Mouse (Mus musculus) layer of hippocampus, postnatal 25 days (tissue): ENCODE results near the gene F830045P16Rik. TPM values are rescaled to one million over a fixed set of nuclear protein-coding genes. Genes with fewer than 3 reads are reported as not detected.

Experiments
- DNase-seq, 2 experiments: peaks; one replicate each; pipeline ENCODE4 v3.0.0; 2022; ENCODE audit warnings: mixed read lengths in 2 of 2, low spot score in 1 of 2; ENCODE audit errors: extremely low spot score in 1 of 2
- total RNA-seq, 2 experiments: library from RNA; stranded (reverse); gene quantifications; 2 replicates each; pipeline ENCODE4 v1.2.3; 2021

The F830045P16Rik gene
- total RNA-seq = under 1 TPM in 1 of 2 experiments, not detected in 1; 0.44 TPM

GRCm38 (mm10) chr2:129536377-129536776 lies at the start of gene F830045P16Rik:
TSS of gene F830045P16Rik (minus strand) at chr2:129536602.
- no peak for DNase-seq

GRCm38 (mm10) chr2:129585904-129586514 lies 49.6 kb upstream of the F830045P16Rik start:
- DNase-seq = no peak

DNA sequence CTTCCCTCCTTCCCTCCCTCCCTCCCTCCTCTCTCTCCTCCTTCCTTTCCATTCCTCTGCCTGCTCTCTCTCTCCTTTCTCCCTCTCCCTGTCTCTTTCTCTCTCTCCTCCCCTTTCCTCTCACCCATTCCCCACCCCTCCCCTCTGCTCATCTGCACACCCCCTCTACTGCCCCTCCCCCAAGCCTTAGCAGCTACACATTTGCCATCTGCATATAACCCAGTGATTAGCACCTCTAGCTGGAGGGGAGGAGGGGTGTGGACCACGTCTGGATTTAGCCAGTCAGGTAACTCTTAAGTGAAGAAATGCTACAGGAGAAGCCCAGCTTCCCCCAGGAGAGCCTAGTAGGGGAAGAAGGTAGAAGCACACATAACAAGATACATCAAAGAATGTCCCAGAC lies 48.5 kb upstream of the F830045P16Rik start:
- DNase-seq = no peak

DNA sequence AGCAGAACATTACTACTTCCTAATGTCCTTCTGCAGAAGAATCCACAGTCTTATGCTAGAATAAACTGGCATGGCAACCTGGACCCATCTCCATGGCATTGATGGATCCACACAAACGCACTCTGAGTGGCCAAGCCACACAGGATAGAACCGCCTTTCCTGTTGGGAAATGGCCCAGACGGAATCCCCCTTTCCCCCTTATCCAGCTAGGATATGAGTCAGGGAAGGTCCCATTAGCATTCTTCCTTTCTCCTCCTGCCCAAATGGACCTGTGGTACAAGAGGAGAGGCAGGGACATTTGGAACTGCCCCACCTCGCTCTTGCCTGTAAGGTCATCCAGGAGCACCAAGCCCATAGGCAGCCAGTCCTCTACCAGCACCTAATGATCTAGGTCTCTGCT lies 45.9 kb upstream of the F830045P16Rik start:
- no peak for DNase-seq

GRCm38 (mm10) chr2:129581826-129582225 lies 45.4 kb upstream of the F830045P16Rik start:
- DNase-seq = no peak

GRCm38 (mm10) chr2:129580656-129581055 lies 44.3 kb upstream of the F830045P16Rik start:
- peak in 1 of 2 experiments; percentile 55 for DNase-seq

DNA sequence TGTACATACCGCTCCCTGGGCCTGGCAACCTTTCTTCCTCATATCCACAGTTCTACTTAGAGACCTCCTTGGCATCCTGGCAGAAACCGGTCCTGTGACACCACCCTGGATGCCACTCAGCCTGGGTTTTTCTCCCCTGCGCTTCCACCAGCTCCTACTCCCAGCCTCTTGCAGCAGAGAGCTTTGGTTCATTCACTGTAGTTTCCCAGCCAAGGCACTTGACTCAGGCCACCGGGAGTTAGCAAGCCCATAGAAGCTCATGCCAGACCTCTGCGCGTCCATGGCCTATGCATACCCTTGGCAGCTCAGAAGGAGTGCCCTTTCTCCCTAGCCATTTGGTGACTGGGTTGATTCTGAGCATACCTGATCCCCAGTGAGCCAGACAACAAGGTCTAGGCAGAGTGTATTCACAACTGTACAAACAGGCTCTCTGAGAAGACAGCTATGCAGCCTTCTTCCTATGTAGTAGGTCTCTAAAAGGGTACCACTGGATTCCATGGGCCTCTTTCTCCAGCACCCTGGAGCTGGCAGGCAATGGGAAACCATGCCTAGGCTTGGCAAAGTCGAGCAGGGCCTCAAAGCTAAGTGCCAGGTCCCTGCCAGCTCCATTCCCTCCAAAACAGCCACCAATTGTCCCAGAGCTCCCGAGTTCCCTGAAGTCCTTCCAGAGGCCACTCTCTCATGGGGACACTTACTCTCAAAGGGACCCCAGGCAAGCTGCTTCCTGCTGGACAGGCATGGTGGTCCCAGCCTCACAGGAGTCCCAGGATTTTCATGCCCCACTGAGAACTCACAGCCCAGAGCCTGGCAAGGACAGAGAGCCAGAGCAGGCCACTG lies 40.4 kb upstream of the F830045P16Rik start:
- DNase-seq = no peak

GRCm38 (mm10) chr2:129575113-129575512 lies 38.7 kb upstream of the F830045P16Rik start:
- DNase-seq = no peak

- peak; percentile 54 to 59 for DNase-seq
Measured at GRCm38 (mm10) chr2:129574395-129575046, 38.1 kb upstream of the F830045P16Rik start.

DNA sequence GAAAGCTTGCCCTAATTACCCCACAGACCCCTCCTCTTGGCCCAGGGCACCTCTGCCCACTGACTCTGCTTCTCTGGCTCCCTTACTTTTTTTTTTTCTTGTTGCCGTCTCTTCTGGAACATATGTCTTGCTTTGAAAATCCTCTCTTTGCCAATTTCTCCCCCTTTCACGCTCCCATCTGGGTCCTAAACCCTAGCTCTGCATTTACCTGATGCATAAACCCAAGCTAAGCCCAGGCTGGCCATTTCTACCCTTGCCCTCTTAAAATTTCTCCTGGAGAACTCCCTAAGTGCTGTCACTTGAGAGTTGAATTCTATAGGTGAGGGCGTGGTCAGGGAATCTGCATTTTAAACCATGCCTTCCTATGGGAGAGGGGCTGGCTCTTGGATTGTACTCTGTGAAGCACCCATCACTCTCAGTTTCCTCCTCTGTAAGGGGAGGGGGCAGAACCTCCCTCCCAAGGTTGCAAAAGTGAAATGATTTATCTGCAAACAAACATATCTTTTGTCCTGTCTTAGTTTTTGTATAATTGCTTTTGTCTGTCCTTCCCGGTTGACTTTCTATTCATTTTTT lies 37.4 kb upstream of the F830045P16Rik start:
- no peak for DNase-seq

DNA sequence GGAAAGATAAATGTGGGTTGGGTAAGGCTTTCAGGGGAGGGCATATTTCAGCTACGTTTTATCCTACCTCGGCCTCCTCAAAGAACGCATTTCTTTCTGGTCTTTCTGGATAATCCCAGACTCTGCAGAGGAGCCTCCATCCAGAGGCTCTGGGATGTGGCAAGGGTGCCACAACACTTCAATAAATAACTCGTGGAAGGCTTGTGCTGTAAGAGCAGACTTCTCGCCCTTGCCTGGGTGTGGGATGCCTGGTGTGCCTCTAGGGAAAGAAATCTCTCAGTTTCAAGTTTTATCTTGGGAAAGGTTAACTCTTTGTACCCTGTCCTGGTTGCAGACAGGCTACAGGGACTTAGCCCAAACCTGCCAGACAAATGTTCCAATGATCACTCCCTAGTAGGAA lies 33.2 kb upstream of the F830045P16Rik start:
- no peak for DNase-seq

DNA sequence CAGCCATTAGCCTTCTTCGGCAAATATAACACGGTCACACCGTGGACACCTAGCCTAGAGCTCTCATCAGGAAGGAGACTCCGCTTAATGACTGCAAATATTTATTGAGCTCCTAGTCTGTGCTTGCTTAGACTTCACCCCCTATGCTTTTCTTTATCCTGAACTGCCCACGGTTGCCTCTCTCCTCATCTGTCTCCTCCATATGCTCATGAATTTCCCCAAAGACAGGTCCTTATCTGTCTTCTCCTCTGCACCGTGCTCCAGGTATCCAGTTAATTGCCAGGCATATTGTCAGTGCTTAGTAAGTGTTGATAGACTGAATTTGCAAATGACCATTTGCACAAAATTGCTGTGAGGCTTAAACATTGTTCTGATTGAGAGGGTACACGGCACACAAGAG lies 32.7 kb upstream of the F830045P16Rik start:
- no peak for DNase-seq

DNA sequence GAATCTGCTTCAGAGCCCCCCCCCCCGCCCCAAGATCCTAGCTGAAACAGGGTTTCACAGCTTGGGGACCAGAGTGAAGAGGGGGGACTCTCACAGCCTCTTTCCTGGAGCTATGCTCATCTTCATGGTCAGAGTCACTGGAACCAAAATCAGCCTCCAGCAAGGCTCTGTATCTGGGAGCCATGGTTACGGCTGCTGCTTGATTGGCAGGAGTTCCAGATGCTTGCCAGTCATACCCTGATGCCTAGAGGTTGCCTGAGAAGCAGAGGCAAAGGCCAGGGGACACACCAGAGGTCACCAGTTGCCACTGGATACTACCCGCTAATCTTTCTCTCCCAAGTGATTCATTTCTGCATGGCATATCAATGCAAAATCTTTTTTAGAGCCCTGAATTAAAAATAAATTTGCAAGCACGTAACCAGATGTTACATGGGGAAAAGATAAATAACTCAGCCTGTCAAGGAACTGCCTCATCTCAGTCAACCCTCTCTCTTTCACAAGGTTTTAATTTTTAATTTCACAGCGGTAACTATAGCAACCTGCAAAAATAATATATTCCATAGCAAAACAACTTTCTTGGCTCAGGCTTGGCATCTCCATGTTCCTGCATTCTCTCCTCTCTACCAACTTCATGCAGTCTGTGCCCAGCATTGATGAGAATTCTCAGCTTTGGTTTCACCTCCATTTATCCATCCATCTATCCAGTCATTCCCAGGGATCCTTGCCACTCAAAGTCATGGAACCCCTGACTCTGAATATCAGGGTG lies 27.7 kb upstream of the F830045P16Rik start:
- DNase-seq = no peak

DNA sequence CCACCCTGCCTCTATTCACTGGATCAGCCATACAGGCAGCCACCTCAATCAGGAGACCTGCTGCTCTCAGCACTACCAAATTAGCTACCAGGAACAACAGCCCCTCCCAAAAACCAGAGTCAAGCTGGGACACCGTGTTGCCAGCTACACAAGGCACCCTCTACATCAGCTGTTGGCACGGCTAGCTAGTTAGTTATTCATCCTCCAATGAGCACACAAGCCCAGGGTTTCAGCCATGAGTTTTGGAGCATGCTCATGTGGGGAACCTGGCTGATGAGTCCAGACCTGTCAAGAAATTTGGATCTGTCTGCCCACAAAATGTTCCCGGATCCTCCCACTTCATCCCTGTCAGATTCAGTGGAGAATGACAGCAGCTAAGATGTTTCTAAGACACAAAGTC lies 25.4 kb upstream of the F830045P16Rik start:
- no peak for DNase-seq

GRCm38 (mm10) chr2:129558875-129559219 lies 22.4 kb upstream of the F830045P16Rik start:
- DNase-seq = no peak

GRCm38 (mm10) chr2:129558008-129558874 lies 21.8 kb upstream of the F830045P16Rik start:
- no peak for DNase-seq

DNA sequence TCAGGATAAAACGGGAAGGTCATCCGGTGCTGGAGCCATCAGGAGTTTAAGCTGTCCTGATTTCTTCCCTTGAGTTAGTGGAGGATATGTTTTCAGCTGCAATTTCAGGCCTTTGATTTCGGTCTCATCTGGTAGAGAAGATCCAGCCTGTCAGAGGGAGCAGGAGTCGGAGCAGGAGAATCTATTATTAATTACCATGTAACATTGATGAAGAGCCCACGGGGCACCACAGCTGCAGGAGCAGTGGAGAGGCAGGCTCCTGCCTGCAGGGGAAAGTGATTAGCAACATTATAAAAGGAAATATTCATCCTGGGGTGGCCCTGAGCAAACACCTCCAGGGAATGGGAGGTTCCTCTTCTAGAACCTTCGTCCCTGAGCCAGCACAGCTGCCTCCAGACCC lies 19.7 kb upstream of the F830045P16Rik start:
- DNase-seq = no peak

DNA sequence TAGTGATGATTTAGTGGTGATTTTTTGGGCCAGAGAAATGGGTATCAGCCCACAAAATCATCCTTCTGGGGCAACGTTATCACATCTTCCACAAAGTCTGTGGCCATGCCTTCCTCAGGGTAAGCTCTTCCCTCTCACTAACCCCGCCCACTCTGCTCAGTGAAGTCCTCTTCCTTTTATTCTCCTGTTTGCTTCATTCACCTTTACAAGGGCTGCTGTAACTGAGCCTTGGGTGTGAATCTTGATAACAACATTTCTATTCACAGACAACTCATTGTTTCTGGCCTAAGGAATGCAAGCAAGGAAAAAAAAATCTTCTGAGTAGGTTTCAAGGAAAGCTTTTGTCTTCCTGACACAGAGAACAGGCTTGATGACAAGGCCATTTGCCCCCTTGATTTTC lies 14.4 kb upstream of the F830045P16Rik start:
- DNase-seq = no peak

- no peak for DNase-seq
Measured at GRCm38 (mm10) chr2:129549537-129550135, 13.2 kb upstream of the F830045P16Rik start.
